Mouse (Mus musculus) kidney, postnatal 14 days (tissue): ENCODE data around the gene Panx3.

Experiments used
- DNase-seq: peaks from one replicate; pipeline ENCODE4 v3.0.0; 2022; ENCODE audit warnings: mixed read lengths

Panx3 gene

DNA sequence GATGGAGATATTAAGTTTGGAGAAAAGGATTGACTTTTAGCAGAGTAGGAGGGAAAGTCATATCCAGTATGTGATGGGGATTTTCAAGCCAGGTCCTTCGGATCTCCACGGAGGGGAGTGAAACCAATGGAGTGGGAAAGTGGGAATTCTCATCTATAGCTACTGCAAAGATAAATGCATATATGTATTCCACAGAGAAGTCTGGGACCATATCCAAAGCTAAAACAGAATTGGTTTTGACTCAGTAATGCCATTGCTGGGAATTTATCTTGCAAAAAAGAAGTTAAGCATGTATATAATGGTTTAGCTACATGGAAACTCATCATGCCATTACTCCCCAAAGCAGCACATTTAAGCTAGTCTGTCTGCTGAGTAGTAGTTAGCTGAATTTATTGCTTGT is 36.7 kb downstream of the Panx3 start:
- DNase-seq, result no peak

DNA sequence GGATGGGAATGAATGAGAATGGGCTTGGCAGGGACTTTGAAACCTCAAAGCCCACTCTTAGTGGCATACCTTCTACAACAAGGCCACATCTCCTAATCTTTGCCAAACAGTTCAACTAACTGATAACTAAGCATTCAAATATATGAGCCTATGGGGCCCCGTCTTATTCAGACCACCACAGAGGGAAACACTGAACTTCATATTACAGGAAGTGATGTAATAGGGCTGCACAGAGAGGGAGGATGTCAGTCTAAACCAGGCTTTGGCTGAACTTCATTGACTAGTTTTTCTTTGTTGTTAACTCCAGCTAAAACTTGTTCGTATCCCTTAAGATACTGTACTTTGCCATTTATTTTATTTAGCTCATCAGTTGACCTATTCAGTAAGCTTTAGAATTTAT is 39.1 kb downstream of the Panx3 start:
- no peak for DNase-seq

DNA sequence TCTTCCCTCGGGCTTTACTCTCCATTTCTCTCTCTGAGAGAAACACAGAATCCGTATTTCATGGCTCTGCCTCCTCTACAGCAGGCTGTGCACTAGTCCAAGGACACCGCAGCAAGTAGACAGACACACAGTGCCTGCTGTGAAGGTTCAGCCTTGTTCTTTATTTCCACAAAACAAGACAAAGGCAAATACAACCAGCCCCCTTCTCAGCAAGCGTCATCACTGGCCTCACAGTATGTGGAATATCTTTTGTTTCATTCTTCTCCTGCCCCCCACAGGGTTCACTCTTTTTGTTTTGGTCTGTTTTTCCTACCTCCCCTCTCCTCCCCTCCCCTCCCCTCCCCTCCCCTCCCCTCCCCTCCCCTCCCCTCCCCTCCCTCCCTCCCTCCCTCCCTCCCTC is 40.5 kb downstream of the Panx3 start:
- no peak for DNase-seq

DNA sequence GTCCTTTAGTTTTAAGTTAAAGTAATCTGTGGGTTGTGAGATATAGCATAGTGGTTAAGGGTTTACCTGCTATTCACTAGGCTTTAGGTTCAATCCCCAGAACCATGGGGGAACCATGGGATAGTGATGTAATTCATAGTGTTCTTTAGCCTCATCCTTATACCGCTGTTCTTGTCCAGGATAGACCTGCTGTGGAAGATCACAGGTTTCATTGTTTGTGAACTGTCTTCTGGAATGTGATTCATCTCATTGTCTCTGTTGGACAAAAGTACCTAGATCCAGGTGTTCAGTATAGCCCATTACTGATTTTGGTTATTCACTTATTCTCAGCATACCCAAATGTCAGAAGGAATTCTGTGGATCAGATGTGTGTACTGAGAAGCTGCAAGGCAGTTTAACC is 41.8 kb downstream of the Panx3 start:
- DNase-seq, result no peak

DNA sequence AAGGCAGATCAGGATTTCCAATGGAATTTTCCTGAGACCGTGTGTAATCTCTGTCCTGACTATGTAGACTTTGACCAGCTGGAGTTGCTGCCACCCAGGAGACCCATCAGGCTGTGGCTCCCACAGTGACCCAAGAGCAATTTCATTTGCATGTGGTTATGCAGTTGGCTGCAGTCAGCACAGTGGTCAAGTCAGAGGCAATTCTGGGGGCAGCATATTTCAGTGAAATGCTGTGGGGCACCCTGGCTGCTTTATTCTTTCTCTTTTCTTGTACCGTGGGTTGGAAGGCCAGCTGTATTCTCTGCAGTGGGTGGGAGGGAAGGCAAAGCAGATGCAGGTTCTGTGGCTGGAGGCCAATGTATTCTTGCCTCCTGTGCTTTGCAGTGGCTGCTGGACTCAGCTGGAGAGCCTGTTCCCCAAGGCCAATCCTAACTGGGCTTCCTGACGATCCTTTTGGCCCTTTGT is 42.9 kb downstream of the Panx3 start:
- DNase-seq, result peak; percentile 49

DNA sequence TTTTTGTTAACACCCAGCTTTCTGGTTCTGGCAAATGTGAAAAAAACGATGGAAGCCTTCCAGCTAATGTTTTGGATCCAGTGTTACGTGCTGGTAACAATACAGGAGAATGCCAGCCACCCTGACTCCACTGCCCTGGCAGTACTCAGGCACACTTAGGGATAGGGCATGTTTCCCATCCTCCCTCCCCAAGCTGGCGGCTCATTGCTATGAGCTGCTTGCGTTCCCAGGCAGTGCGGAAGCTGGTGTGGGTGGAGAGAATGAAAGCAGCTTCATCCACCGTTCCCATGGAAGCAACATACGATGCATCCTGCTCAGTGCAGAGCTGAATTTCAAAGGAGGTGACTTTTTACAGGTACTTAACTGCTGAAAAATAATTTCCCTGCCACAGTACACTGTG is 43.4 kb downstream of the Panx3 start:
- DNase-seq, result no peak

DNA sequence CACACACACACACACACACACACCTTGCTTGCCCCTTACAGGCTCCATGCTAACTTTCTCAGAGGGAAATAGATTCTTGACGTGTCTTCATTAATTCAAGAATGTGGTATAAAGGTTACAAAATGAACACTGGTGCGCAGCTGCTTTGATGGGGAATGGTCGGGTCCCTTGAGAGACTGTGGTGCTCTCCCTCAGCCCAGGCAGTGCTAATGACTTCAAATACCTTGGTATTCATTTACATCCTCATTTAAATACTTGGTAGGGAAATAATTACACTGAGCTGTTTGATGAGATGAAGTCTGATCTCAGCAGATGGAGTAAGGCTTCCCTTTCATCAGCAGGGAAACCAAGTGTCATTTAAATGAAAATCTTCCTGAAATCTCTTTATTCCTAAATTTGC is 43.9 kb downstream of the Panx3 start:
- no peak for DNase-seq

DNA sequence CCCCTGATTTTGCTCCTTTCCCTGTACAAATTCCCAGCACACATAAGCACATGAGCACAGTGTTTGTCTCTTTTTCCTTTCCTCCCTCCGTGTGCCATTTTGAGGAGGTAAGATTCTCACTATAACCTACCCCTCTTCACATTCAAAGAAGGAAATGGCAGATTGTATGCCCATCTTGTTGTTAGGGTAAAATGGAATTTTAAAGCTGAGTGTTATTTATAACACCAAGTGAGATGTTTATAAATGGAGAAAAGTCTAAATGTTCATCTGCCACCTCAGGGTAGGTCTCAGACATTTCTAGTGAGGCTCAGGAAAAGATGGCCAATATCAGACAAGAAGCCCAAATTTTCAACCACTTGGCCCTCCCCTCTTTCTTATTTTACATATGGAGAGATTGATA is 44.5 kb downstream of the Panx3 start:
- no peak for DNase-seq

DNA sequence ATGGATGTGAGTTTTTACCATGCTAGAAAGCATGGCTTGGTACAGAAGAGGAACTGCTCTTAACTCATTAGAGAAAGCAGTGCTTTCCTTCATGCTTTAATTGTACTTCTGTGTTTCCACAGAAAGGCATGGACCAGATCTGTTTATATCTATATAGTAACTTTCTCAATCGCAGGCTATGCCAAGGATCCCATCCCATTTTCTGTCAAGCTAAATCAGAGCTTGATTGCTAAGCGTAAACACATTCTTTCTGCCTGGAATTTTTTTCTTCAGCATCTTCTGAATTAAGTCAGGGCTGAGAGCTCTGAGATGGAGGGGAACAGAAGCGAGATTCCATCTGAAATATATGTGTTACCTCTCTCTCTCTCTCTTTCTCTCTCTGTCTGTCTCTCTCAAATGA is 45.1 kb downstream of the Panx3 start:
- no peak for DNase-seq

DNA sequence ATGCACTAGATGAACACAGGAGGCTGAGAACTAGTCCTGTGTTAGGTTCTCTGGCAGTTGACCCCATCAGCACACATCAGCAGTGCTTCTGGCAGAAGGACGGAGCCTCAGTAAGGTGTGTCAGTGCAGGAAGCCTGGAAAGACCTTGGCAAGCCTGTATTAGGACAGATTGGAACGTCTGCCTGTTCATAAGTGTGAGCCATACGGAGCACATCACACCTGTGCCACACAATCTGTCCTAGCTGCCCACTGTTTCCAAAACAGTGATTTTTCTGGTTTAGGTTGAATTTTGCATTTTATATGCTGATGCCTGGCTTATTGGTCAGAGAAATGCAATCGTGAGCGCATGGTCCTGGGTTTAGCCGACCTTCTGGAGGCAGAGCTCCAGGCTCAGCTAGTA is 47.7 kb downstream of the Panx3 start:
- no peak for DNase-seq

DNA sequence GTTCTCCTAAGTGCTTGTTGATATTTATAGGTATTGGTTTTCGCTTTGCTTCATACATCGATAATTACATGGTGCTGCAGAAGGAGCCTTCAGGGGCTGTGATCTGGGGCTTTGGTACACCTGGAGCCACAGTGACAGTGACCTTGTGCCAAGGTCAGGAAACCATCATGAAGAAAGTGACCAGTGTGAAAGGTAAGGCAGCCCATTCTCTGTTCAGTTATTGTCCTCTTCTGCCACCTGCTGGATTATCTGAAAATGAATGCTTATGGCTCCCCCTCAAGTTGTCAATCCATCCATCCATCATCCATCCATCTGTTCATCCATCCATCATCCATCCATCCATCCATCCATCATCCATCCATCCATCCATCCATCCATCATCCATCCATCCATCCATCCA is 52.3 kb downstream of the Panx3 start:
- DNase-seq, result peak; percentile 55

DNA sequence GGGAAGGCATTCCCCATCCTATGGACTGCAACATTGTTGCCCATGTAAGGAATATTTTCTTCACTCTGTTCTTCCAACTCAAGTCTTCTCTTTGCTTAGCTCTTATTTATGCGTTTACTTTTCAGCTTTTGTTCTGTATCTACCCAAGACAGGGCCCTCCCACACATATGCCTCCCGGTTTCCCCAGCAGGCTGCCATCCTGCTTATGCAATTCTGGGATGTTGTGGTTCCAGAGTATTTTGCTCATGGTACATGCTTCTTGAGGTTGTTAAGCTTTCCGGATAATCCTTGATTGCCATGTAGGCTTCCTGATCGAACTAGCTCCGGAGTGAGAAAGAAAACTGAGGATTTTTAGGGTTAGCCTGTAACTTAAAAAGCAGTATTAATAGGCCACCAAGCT is 53.8 kb downstream of the Panx3 start:
- no peak for DNase-seq

DNA sequence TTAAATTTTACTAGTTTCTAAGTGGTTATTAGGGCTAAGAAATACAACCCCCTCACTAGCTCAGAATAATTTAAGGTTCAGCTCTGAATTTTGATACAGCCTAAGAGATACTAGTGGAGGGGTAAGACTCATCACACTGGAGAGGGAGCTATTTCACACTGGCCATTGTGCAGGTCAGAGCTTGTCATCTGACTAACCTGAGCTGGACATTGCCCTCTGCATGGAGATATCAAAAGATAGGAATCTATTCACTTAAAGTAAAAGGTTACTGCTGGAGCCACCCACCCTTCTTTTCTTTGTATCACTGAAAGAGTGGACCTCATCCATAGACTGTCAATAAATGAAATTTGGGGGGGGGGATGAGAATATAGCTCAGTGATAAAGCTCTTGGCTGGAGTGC is 54.7 kb downstream of the Panx3 start:
- no peak for DNase-seq

DNA sequence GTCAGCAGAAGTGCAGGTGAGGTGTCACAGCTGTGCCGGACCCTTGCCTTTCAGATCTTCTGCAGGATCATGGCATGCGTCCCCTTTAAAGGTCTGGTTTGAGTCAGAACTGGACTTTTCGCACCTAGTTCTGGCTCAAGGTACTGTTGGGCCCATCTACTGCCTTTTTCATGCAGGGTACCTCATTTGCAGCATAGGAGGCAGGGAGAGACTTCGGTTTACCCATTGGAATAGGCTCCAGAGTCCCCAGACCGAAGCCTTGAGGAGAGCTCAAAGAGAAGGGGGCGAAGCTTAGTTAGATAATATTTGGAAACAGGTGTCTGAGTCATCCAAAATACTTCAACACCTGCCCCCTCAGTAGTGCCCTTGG is 55.1 kb downstream of the Panx3 start:
- DNase-seq, result no peak

DNA sequence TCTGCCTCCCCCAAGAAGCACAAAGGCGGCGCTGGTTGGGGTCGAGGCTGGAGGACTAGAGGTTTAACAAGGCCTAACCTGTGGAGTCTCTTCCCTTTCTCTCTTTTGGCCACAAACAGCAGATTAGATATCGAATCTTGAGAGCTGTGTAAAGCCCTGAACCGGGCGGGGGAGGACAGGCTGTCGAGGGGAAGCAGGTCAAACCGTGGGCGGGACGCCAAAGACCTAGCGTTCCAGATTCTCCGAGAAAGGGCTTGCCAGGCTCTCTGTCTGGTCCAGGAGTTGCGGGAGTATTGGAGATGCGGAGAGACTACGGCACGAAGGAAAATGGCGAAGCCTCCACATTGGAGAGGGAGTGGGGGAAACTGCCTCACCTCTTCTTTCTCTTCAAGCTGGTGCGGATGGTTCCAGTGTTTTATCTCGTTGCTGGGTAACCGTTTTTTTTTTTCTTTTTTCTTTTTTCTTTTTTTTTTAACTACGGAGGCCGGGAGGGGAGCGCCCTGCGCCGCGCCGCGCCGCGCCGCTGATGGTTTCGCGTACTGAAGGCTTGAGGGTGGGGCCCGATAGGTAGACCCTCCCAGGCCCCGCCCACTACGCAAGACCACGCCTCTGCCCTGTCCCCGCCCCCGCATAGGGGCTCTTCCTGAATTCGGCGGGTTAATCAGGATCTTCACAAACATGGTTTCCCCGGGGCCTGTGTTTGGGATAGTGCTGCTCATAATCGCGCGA is 55.7 kb downstream of the Panx3 start, which contains the start of gene Spa17:
Spa17 (minus strand) TSS at position 541 of the 729 bp plus-strand sequence.
- DNase-seq, result peak; percentile 94
